Mouse (Mus musculus): ENCODE data around the gene Unk. TPM values are rescaled to one million over a fixed set of nuclear protein-coding genes. Genes with fewer than 3 reads are reported as not detected.
A peak's percentile ranks its signal among the peaks of the same experiment; 100 is the strongest.

Unk gene
- polyA plus RNA-seq, 1 experiment from 2014 or later, result 40.1 TPM

DNA sequence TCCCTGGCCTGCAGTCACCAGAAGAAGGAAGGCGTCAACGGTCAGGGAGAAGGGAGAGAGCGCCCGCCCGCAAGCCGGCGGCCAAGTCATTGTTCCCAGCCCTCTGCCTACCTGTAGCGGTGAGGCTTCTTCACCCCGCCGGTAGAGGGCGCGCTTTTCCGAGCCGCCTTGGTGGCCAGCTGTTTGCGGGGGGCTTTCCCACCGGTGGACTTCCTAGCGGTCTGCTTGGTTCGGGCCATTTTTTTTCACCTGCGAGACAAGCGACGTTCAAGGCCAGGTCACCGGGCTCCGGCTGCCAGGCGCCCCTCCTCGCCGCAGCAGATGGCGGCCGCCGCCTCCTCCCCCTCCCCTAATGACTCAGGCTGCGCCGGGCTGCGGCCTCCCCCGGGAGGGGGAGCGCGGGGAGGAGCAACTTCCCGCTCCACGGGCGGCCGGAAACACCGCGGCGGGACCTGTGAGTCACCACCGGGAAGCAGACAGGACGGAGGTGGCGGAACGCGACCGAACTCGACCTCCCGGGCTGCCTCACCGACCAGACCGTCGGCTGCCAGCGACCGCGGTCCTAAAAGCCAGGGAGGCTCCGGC lies 6.3 kb upstream of the Unk start:
- Histone ChIP-seq H3K36me3 (peaks cover 15% of the 10 kb centered on the region), H3K4me3 (replicated peaks) (peak overlapping the region; percentile 97), H3K4me1 (peaks cover 9% of the 10 kb centered on the region; the same call in 1 of the 2 replicates), H3K9me3 (replicated peaks) (no peaks in the 10 kb centered on the region), H3K9ac (peak overlapping the region; percentile 100), H3K27me3 (no peaks in the 10 kb centered on the region), H3K27ac (peak overlapping the region; percentile 100), H3K4me2 (peak overlapping the region; percentile 53)
- ATAC-seq (replicated peaks; ENCODE audit: low FRiP score), result peak; percentile 65
- WGBS, result under 1% methylated on average over 53 of the region's 57 CpGs

DNA sequence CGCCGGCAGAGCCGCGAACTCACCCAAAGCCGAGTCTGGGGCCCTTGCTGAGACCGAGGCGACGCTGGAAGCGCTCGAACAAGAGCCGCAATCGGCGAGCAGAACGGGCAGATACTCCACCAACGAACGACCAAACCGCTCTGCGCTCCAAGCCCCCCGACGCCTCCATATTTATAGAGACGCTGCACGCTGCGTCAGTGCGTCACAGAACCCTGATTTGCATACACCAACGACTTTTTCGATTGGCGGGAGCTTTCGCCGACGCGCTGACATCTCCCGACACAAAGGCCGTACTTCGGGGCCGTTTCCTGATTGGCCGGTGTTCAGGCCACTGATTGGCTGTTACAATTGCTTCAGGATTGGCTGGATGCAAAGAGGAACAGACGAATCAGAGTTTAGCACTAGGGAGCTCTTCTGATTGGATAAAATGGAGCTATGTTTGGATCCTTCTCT lies 5.7 kb upstream of the Unk start:
- WGBS, result under 1% methylated on average over 37 of the region's 37 CpGs
- peaks cover 15% of the 10 kb centered on the region for H3K36me3 ChIP-seq
- H3K27me3 ChIP-seq, result no peaks in the 10 kb centered on the region
- peak overlapping the region; percentile 100 for H3K9ac ChIP-seq
- H3K27ac ChIP-seq, result peak overlapping the region; percentile 100
- peak overlapping the region; percentile 97 for H3K4me3 ChIP-seq (replicated peaks)
- H3K4me1 ChIP-seq, result peaks cover 11% of the 10 kb centered on the region
- peak; percentile 95 for ATAC-seq (replicated peaks; ENCODE audit: low FRiP score)
- H3K4me2 ChIP-seq, result peak overlapping the region; percentile 53
- H3K9me3 ChIP-seq (replicated peaks), result no peaks in the 10 kb centered on the region

DNA sequence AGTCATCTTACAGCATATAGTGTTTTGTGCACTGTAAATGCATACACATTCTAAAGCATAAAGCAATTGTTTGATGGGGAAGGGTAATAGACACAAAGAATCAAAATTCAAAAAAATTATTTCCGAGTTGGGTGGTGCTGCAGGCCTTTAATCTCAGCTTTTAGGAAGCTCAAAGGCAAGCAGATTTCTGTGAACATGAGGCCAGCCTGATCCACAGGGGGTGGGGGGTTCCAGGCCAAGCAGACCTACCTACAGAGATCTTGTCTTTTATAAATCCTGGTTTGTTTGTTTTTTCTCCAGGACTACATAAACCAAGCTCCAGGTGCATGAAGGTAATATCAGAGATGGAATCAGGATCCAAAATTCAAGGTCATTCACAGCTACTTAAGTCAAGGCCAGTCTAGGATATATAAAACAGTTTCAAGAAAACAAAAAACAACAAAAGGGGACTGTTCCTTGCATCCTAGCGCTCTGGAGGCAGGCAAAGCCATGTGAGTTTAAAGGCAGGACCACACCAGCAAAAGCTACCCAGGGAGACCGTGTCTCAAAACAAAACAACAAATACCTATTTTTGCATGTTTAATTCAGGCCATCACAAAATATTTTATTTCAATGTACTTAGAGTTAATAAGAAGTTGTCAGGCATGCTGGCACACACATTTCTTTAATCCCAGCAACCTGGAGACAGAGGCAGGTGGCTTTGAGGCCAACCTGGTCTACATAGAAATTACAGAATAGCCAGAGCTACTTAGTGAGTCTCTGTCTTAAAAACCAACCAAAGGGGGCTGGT lies 4.9 kb upstream of the Unk start:
- peak overlapping the region; percentile 63; the same call in 1 of the 2 replicates for H3K27ac ChIP-seq
- no peak overlapping the region for H3K4me3 ChIP-seq (replicated peaks)
- H3K27me3 ChIP-seq, result no peaks in the 10 kb centered on the region
- WGBS, result 90% methylated on average over 3 of the region's 3 CpGs
- ATAC-seq (replicated peaks; ENCODE audit: low FRiP score), result no peak
- H3K9me3 ChIP-seq (replicated peaks), result no peaks in the 10 kb centered on the region
- no peak overlapping the region for H3K4me2 ChIP-seq
- H3K9ac ChIP-seq, result no peak overlapping the region
- peaks cover 15% of the 10 kb centered on the region for H3K4me1 ChIP-seq
- peaks cover 15% of the 10 kb centered on the region for H3K36me3 ChIP-seq

DNA sequence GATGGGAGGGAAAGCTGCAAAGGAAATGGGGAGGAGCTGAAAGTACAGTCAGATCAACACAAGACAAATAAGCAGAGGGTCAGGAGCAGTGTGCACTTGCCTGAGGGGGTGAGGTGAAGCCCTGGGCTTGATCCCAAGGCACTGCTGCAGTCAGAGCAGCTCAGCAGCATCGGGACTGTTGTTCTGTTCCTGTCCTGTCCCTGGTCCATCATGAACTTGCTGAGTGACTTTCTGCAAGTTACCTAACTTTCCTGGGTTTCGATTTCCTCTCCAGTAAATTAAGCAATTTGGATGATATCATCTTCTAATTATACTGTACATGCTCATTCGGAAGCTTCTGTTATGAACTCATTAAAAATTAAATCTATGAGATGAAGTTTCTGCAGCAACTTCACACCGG lies 2.4 kb upstream of the Unk start, which contains the start of gene H3f3b:
Gene H3f3b (minus strand): TSS at position 207 of the 400 bp plus-strand sequence.
- no peaks in the 10 kb centered on the region for H3K36me3 ChIP-seq
- no peaks in the 10 kb centered on the region for H3K27me3 ChIP-seq
- 76% methylated on average over 4 of the region's 4 CpGs for WGBS
- no peak for ATAC-seq (replicated peaks; ENCODE audit: low FRiP score)
- no peak within 1 kb of the TSS for H3K9ac ChIP-seq
- H3K9me3 ChIP-seq (replicated peaks), result no peaks in the 10 kb centered on the region
- H3K27ac ChIP-seq, result no peak within 1 kb of the TSS
- peaks cover 24% of the 10 kb centered on the region for H3K4me1 ChIP-seq
- H3K4me2 ChIP-seq, result no peak within 1 kb of the TSS
- H3K4me3 ChIP-seq (replicated peaks), result no peak within 1 kb of the TSS

DNA sequence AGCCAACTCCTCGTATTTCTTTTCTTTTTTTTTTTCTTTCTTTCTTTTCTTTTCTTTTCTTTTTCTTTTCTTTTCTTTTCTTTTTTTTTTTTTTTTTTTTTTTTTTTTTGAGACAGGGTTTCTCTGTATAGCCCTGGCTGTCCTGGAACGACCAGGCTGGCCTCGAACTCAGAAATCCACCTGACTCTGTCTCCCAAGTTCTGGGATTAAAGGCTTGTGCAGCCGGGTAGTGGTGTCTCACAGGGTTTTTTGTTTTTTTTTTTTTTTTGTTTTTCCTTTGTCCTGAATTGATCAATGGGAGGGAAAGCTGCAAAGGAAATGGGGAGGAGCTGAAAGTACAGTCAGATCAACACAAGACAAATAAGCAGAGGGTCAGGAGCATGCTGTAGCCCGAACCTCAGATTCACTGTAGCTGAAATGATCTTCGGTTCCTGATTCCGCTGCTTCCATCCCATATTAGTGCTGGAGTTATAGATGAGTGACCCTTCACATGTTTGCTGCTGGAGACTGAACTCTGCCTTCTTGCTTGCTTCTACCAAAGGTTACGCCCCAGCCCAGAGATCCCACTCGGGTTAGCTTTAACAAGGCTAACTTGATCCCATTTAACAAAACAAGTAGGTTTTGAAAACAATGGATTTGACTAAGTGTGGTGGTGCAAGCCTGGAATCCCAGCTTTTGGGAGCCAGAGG lies 1.8 kb upstream of the Unk start:
- Histone ChIP-seq H3K4me3 (replicated peaks) (no peak overlapping the region), H3K36me3 (no peaks in the 10 kb centered on the region), H3K27ac (no peak overlapping the region), H3K4me2 (no peak overlapping the region), H3K9me3 (replicated peaks) (no peaks in the 10 kb centered on the region), H3K27me3 (no peaks in the 10 kb centered on the region), H3K9ac (no peak overlapping the region), H3K4me1 (peaks cover 25% of the 10 kb centered on the region)
- 88% methylated on average over 9 of the region's 9 CpGs for WGBS
- ATAC-seq (replicated peaks; ENCODE audit: low FRiP score), result no peak

DNA sequence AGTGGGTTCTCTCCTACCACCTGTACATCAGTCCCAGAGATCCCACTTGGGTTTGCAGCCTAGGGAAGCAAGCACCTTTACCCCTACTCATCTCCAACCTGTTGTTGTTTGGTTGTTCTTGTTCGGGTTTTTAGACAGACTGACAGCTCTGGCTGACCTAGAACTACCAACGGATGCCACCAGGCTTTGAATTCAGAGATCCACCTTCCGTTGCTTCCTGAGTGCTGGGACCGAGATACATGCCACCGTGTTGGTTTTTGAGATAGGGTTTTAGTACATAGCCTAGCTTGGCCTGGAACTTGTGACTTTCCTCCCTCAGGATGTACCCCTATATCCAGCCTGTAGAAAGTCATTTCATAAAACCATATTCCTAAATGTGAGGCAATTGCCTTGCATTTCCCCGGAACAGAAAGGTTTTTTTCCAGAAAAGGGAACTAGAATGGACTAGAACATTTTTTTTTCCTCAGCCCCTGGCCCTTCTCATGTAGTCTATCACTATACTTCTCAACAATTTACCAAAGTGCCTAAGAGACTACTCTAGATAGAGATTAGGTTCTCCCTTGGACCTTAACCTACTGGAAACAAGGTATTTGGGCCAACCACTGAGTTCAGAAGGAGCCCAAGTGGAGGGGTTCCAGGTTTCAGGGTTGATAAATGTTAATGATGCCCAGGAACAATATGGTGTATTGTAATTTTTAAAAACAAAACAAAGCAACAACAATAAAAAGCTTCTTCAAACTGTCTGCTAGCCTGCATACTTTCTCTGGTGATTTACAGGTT lies 846 bp upstream of the Unk start:
- Histone ChIP-seq H3K4me3 (replicated peaks) (peak overlapping the region; percentile 71), H3K9me3 (replicated peaks) (no peaks in the 10 kb centered on the region), H3K27ac (peak overlapping the region; percentile 78), H3K9ac (peak overlapping the region; percentile 35; the same call in 1 of the 2 replicates), H3K27me3 (no peaks in the 10 kb centered on the region), H3K4me2 (peak overlapping the region; percentile 78), H3K4me1 (peaks cover 25% of the 10 kb centered on the region), H3K36me3 (no peaks in the 10 kb centered on the region; the same call in 1 of the 2 replicates)
- ATAC-seq (replicated peaks; ENCODE audit: low FRiP score), result no peak
- WGBS, result 86% methylated on average over 6 of the region's 6 CpGs

DNA sequence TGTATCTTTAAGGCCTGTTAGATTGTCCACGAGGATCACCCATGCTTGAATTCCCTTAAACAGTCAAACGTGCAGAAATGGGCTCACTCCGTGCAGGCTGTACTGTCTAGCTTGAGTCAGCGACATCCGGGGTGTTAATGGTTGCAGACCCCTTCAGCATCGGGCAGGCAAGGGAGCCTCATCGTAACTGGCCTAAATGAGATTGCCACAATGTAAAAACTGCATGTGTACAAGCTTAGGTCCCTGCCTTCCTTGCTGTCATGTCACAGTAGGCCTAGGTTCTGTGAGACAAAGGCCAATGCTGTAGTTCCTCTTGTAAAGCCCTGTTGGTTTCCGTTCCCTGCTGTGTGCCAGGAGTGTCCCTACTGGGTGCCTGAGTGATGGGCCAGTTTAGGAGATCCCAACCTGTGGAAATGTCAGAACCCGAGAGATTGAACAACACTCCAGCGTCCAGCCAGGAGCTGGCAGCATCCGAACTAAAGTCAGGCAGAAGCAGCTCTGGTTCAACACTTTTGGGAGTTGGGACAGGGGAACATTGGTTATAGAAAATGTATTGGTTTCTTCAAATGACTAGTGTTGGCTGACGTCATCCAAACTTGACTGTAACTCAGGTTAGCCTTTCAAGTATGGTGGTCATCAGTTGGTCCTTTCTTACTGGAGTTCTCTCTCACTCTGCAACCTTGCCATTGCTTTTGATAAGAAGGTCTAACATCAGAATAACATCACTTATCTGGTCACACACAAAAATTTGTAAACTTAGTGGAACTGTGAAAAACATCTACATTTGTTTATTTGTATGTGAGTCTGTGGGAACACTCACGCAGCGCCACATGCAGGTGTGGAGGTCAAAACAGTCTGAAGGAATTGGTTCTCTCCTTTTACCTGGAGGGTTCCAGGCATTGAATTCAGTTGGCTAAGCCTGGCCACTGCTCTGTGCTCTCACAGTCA lies 1.1 kb downstream of the Unk start:
- peak overlapping the region; percentile 83 for H3K9ac ChIP-seq
- peak overlapping the region; percentile 78 for H3K4me2 ChIP-seq
- H3K27me3 ChIP-seq, result no peaks in the 10 kb centered on the region
- no peaks in the 10 kb centered on the region for H3K9me3 ChIP-seq (replicated peaks)
- H3K27ac ChIP-seq, result peak overlapping the region; percentile 100
- H3K36me3 ChIP-seq, result peaks cover 9% of the 10 kb centered on the region; the same call in 1 of the 2 replicates
- H3K4me3 ChIP-seq (replicated peaks), result peak overlapping the region; percentile 71
- peak; percentile 19; the same call in 1 of the 2 replicates for ATAC-seq (replicated peaks; ENCODE audit: low FRiP score)
- 24% methylated on average over 14 of the region's 14 CpGs for WGBS
- H3K4me1 ChIP-seq, result peaks cover 25% of the 10 kb centered on the region

DNA sequence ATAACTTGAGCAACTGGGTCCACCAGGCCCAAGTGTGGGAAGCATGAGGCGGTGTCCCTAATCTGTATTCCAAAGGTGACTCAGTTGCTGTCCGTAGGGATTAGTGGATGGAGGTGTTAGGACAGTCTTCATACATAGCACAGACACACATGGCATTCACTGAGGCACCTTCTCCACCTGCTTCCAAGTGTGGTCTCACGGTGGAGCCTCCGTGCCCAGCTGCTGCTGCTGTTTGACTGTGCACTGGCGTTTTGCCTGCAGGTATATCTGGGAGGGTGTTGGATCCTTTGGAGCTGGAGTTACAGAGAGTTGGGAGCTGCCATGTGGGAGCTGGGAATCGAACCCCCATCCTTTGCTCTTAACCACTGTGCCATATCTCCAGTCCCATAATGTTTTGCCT lies 4.5 kb downstream of the Unk start:
- H3K27me3 ChIP-seq, result no peaks in the 10 kb centered on the region
- no peak overlapping the region for H3K27ac ChIP-seq
- no peak overlapping the region for H3K9ac ChIP-seq
- 90% methylated on average over 6 of the region's 6 CpGs for WGBS
- no peak overlapping the region for H3K4me2 ChIP-seq
- no peak for ATAC-seq (replicated peaks; ENCODE audit: low FRiP score)
- no peaks in the 10 kb centered on the region for H3K9me3 ChIP-seq (replicated peaks)
- peaks cover 24% of the 10 kb centered on the region for H3K36me3 ChIP-seq
- peaks cover 21% of the 10 kb centered on the region for H3K4me1 ChIP-seq
- H3K4me3 ChIP-seq (replicated peaks), result no peak overlapping the region

DNA sequence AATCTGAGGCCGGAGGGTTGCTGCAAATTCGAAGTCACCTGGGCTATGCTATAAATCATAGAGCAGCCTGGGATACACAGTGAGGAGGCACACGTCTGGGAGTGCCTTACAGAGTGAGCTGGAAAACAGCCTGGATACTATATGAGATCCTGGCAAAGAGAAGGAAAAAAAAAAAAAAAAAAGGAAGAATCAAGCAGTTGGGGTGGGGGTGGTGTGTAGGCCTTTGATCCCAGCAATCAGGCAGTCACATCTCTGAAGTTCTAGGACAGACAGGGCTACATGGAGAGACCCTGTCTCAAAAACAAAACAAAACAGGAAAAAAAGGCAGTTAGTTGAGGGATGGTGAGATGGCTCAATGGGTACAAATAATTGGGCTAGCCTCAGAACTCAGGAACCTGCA lies 6.5 kb downstream of the Unk start:
- no peak for ATAC-seq (replicated peaks; ENCODE audit: low FRiP score)
- H3K27ac ChIP-seq, result no peak overlapping the region
- no peak overlapping the region for H3K4me2 ChIP-seq
- H3K4me1 ChIP-seq, result peaks cover 11% of the 10 kb centered on the region
- peaks cover 42% of the 10 kb centered on the region for H3K36me3 ChIP-seq
- 56% methylated on average over 3 of the region's 3 CpGs for WGBS
- H3K4me3 ChIP-seq (replicated peaks), result no peak overlapping the region
- H3K9me3 ChIP-seq (replicated peaks), result no peaks in the 10 kb centered on the region
- no peaks in the 10 kb centered on the region for H3K27me3 ChIP-seq
- H3K9ac ChIP-seq, result no peak overlapping the region

DNA sequence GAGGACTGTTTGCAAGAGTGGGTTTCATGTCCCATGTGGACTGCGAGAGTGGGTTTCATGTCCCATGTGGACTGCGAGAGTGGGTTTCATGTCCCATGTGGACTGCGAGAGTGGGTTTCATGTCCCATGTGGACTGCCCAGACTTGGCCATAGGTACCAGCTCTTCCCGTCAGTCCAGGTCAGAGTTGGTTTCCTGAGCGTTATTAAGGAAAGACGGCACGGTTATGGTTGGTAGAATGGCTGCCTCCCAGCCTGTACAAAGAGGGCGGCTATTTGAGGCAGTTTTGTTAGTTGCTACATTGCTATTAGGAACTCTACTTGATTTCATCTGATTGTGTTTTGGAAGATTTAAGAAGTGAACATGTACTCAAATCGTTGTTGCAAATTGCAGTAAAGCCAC lies 7.7 kb downstream of the Unk start:
- Histone ChIP-seq H3K27me3 (no peaks in the 10 kb centered on the region), H3K27ac (no peak overlapping the region), H3K36me3 (peaks cover 52% of the 10 kb centered on the region), H3K4me2 (no peak overlapping the region), H3K4me3 (replicated peaks) (no peak overlapping the region), H3K4me1 (peaks cover under 1% of the 10 kb centered on the region; the same call in 1 of the 2 replicates), H3K9me3 (replicated peaks) (no peaks in the 10 kb centered on the region), H3K9ac (no peak overlapping the region)
- 93% methylated on average over 9 of the region's 9 CpGs for WGBS
- no peak for ATAC-seq (replicated peaks; ENCODE audit: low FRiP score)

DNA sequence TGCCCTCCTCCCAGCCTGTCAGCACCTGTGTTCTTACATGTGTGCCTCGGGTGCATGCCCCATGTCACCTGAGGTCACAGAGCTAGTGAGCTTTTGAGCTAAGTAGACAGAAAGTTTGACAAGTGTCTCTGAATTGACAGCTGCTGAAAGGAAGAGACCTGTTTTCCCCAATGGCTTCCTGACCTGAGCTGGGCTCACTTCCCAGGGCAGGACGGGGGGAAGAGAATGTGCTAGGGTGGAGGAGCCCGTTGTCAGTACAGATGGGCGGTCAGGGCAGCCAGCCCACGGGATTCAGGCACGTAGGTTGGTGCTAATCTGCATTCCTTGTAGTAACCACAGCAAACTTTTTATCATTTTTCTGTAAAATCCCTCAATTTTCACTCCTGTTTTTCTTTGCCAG lies 10.5 kb downstream of the Unk start:
- Histone ChIP-seq H3K4me3 (replicated peaks) (no peak overlapping the region), H3K27ac (no peak overlapping the region), H3K4me1 (no peaks in the 10 kb centered on the region), H3K9me3 (replicated peaks) (no peaks in the 10 kb centered on the region), H3K9ac (no peak overlapping the region), H3K36me3 (peaks cover 64% of the 10 kb centered on the region), H3K4me2 (no peak overlapping the region), H3K27me3 (no peaks in the 10 kb centered on the region)
- 85% methylated on average over 6 of the region's 6 CpGs for WGBS
- ATAC-seq (replicated peaks; ENCODE audit: low FRiP score), result no peak
